Mouse (Mus musculus) right cerebral cortex, adult 18-20 months (tissue): ENCODE results near the gene Slc30a5.

ENCODE experiments used
- DNase-seq: peaks from one replicate; pipeline ENCODE4 v3.0.0; 2022; ENCODE audit warnings: mixed read lengths

Slc30a5 gene

GRCm38 (mm10) chr13:100753011-100753410 is 80.2 kb downstream of the Slc30a5 start:
- no peak for DNase-seq
